Mouse (Mus musculus) lung, postnatal 0 days (tissue): ENCODE results near the gene Cyb561d1.

Experiments
- CTCF ChIP-seq: IDR thresholded peaks from 2 replicates; pipeline ENCODE4 v1.5.1; 2016; ENCODE audit warnings: antibody characterized with exemption, mild to moderate bottlenecking
- EP300 ChIP-seq: IDR thresholded peaks from 2 replicates; pipeline ENCODE4 v1.6.1; 2016; ENCODE audit warnings: antibody characterized with exemption, mild to moderate bottlenecking, control low read depth

DNA sequence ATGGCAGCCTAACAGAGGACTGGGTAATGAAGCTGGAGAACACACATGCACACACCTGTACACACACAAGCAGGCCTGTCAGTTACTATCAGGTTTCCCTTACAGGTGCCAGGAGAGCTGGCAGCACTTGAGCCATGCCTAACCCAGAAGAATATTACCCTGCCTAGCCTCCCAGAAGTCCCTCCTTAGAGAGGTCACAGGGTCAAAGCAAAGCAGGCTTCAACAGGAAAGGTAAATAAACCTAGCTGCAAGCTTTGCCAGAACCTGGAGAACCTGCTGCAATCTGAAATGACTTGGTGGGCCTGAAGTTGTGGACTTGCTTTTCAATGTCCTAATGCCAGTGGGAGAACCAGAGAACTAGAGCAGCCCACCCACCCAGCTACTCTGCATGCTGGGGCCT, 1.5 kb upstream of the Cyb561d1 start:
- no peak for TF ChIP-seq EP300
- TF ChIP-seq CTCF = no peak
